Mouse (Mus musculus) limb, embryonic 10.5 days (tissue): ENCODE results near the gene Snx14. TPM values are rescaled to one million over a fixed set of nuclear protein-coding genes. Genes with fewer than 3 reads are reported as not detected.

Source experiments
- DNase-seq: peaks from one replicate; pipeline ENCODE4 v3.0.0-alpha.2; 2017; ENCODE audit warnings: low spot score
- H3K27ac ChIP-seq: fragments of 300-500 bp; sonication (generic); 2 replicates; pipeline ENCODE4 v1.5.1; 2016; ENCODE audit warnings: mild to moderate bottlenecking
- H3K27me3 ChIP-seq: fragments of 300-500 bp; sonication (generic); 2 replicates; pipeline ENCODE4 v1.6.1; 2016; ENCODE audit warnings: low read depth, mild to moderate bottlenecking; ENCODE audit not compliant: poor library complexity, severe bottlenecking
- H3K36me3 ChIP-seq: fragments of 300-500 bp; sonication (generic); 2 replicates; pipeline ENCODE4 v1.6.1; 2016; ENCODE audit warnings: mild to moderate bottlenecking, moderate library complexity
- H3K4me1 ChIP-seq: fragments of 300-500 bp; sonication (generic); 2 replicates; pipeline ENCODE4 v1.6.1; 2016
- H3K4me3 ChIP-seq: fragments of 300-500 bp; sonication (generic); 2 replicates; pipeline ENCODE4 v1.5.1; 2016; ENCODE audit warnings: mild to moderate bottlenecking, moderate library complexity
- H3K9me3 ChIP-seq: fragments of 300-500 bp; sonication (generic); replicated peaks from 2 replicates; pipeline ENCODE4 v1.6.1; 2016; ENCODE audit warnings: mild to moderate bottlenecking
- WGBS: fragments of 180-500 bp; shearing (Covaris S2); methylation state at CpG from one replicate; pipeline ENCODE4 v1.1.7; 2016; 5-methylcytosine and 5-hydroxymethylcytosine counted together
- polyA plus RNA-seq: library from polyadenylated mRNA; unstranded; fragments of >200 nt; fragmentation: Nextera tagmentation; extraction: Ambion mirVana; gene quantifications from 2 replicates; pipeline ENCODE4 v1.2.1, GENCODE M21; 2016

Gene Snx14
- polyA plus RNA-seq, 1 experiment from 2014 or later = 18.9 TPM

- Histone ChIP-seq H3K27ac (no peak overlapping the region), H3K36me3 (0 out of 2 replicates have a peak, but pooled peaks cover 2% of the 10 kb centered on the region), H3K9me3 (no peaks in the 10 kb centered on the region), H3K4me1 (peaks cover 15% of the 10 kb centered on the region; the same call in 1 of the 2 replicates), H3K27me3 (no peaks in the 10 kb centered on the region), H3K4me3 (peak overlapping the region; percentile 77)
- 60% methylated on average over 10 of the region's 10 CpGs for WGBS
- DNase-seq = no peak
These were observed 1.2 kb downstream of the Snx14 start for GRCm38 (mm10) chr9:88437342-88438236.

DNA sequence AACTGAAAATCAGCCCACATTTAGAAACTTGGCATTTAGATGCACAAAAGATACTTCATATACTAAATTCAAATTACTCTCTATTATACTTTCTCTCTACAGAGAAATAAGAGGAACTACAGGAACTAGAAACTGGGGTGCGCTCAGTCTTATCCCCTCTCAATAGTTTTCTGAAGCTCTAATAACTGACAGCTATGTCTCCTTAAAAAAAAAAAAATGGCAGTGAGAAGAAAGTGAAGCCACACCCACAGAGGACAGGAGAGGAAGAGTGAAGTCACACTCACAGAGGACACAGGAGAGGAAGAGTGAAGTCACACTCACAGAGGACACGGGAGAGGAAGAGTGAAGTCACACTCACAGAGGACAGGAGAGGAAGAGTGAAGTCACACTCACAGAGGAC lies 14.4 kb downstream of the Snx14 start:
- 96% methylated on average over 2 of the region's 2 CpGs for WGBS
- H3K9me3 ChIP-seq = no peaks in the 10 kb centered on the region
- no peak overlapping the region for H3K4me3 ChIP-seq

DNA sequence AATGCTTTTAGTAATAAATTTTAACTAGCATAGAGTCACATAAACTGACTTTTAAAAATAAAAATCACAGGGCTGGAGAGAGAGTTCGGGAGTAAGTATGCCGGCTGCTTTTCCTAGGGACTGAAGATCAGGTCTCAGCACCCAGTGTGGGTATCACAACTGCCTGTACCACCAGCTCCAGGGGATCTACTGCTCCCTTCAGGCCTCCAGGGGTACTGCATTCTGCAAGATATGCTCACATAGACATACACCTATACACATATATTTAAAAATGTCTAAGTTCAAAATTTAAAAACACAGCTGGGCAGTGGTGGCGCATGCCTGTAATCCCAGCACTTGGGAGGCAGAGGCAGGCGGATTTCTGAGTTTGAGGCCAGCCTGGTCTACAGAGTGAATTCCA lies 16.3 kb downstream of the Snx14 start:
- 98% methylated on average over 4 of the region's 4 CpGs for WGBS
- Histone ChIP-seq H3K4me3 (no peak overlapping the region), H3K36me3 (peaks cover 22% of the 10 kb centered on the region), H3K4me1 (no peaks in the 10 kb centered on the region), H3K27me3 (no peaks in the 10 kb centered on the region), H3K27ac (no peak overlapping the region), H3K9me3 (no peaks in the 10 kb centered on the region)
- no peak for DNase-seq

More for the DNA sequence above, 14.4 kb downstream of the Snx14 start:
- H3K27me3 ChIP-seq = no peaks in the 10 kb centered on the region
- no peak overlapping the region for H3K27ac ChIP-seq
- no peak for DNase-seq
- peaks cover 13% of the 10 kb centered on the region for H3K36me3 ChIP-seq
- H3K4me1 ChIP-seq = no peaks in the 10 kb centered on the region

- Histone ChIP-seq H3K9me3 (no peaks in the 10 kb centered on the region), H3K36me3 (peaks cover 12% of the 10 kb centered on the region), H3K27me3 (no peaks in the 10 kb centered on the region), H3K4me3 (no peak overlapping the region), H3K27ac (no peak overlapping the region), H3K4me1 (no peaks in the 10 kb centered on the region)
- 86% methylated on average over 1 of the region's 1 CpGs for WGBS
- no peak for DNase-seq
These were observed 22.0 kb downstream of the Snx14 start for GRCm38 (mm10) chr9:88416752-88417151.

- Histone ChIP-seq H3K4me3 (no peak overlapping the region), H3K4me1 (no peaks in the 10 kb centered on the region), H3K27me3 (no peaks in the 10 kb centered on the region), H3K27ac (no peak overlapping the region), H3K9me3 (no peaks in the 10 kb centered on the region), H3K36me3 (peaks cover 16% of the 10 kb centered on the region)
- no peak for DNase-seq
- 88% methylated on average over 2 of the region's 2 CpGs for WGBS
These were observed 28.8 kb downstream of the Snx14 start for GRCm38 (mm10) chr9:88409978-88410377.

DNA sequence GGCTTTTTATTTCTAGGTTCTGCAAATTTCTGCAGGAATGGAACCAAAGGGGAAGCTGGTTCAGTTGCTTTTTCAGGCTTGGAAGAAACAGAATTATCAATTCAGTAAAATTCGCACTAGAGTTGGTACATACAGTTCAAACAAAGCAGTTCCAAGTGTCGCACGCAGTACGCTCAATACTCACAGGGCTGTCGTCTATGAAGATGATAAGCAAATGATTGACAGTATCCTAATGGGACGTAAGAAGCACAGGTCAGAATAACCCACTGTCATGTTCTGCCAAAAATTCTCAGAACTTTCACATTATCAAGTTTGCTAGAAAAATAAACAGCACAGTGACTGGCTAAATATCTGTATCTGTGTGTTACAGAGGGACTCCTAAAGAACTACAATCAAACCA lies 34.2 kb downstream of the Snx14 start:
- H3K36me3 ChIP-seq = peaks cover 14% of the 10 kb centered on the region
- no peaks in the 10 kb centered on the region for H3K27me3 ChIP-seq
- no peak overlapping the region for H3K27ac ChIP-seq
- no peak overlapping the region for H3K4me3 ChIP-seq
- no peaks in the 10 kb centered on the region for H3K9me3 ChIP-seq
- H3K4me1 ChIP-seq = no peaks in the 10 kb centered on the region
- 93% methylated on average over 6 of the region's 6 CpGs for whole genome bisulfite sequencing
- DNase-seq = no peak

- no peak for DNase-seq
- H3K9me3 ChIP-seq = no peaks in the 10 kb centered on the region
- WGBS = 81% methylated on average over 10 of the region's 10 CpGs
These were observed 34.7 kb downstream of the Snx14 start for GRCm38 (mm10) chr9:88404088-88404487.

DNA sequence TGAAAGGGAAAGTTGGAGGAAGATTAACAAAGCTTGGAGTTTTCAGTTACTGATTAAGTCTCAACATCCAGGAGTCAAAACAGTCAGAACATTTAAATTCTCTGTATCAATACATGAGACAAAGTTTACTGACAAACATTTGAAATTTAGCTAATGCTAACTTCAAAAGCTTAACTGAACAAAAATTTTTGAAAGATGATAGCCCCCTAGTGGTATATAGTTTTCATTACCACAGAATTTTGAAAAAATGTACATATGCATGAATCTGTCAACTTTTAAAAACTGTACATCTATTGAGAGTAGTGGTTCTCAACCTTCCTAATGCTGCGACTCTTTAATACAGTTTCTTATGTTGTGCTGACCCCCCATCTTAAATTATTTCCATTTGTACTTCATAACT lies 40.3 kb downstream of the Snx14 start:
- WGBS = 82% methylated on average over 1 of the region's 1 CpGs
- Histone ChIP-seq H3K4me1 (no peaks in the 10 kb centered on the region), H3K4me3 (no peak overlapping the region), H3K36me3 (peaks cover 30% of the 10 kb centered on the region), H3K27me3 (no peaks in the 10 kb centered on the region), H3K27ac (no peak overlapping the region), H3K9me3 (no peaks in the 10 kb centered on the region)
- no peak for DNase-seq

More at GRCm38 (mm10) chr9:88404088-88404487, 34.7 kb downstream of the Snx14 start:
- no peaks in the 10 kb centered on the region for H3K4me1 ChIP-seq
- H3K27me3 ChIP-seq = no peaks in the 10 kb centered on the region
- H3K36me3 ChIP-seq = peaks cover 10% of the 10 kb centered on the region
- no peak overlapping the region for H3K4me3 ChIP-seq
- no peak overlapping the region for H3K27ac ChIP-seq

GRCm38 (mm10) chr9:88394852-88395251 lies 43.9 kb downstream of the Snx14 start:
- Histone ChIP-seq H3K4me1 (no peaks in the 10 kb centered on the region), H3K36me3 (peaks cover 41% of the 10 kb centered on the region), H3K4me3 (no peak overlapping the region), H3K9me3 (no peaks in the 10 kb centered on the region), H3K27ac (no peak overlapping the region), H3K27me3 (no peaks in the 10 kb centered on the region)
- no peak for DNase-seq
- WGBS = 91% methylated on average over 8 of the region's 8 CpGs

DNA sequence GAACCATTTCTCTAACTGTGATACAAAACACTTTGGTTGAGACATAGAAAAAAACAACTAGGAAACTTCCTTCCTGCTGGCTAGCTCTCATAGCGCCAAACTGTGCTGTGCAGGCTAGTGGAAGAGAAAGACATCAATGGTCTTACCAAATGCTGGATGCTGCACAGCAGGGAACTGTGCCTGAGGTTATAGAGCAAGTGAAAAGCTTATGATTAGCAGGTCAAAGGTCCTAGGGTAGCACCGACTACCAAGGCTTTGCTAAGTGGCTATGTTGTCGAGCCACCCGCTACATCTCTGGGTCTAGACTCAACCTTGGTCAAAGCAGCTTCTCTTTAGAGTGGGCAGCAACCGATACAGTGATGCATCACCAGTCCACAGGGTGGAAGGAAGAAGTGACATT lies 49.9 kb downstream of the Snx14 start:
- H3K27me3 ChIP-seq = no peaks in the 10 kb centered on the region
- DNase-seq = no peak
- no peaks in the 10 kb centered on the region for H3K4me1 ChIP-seq
- H3K36me3 ChIP-seq = peaks cover 35% of the 10 kb centered on the region
- H3K9me3 ChIP-seq = no peaks in the 10 kb centered on the region
- WGBS = 82% methylated on average over 5 of the region's 5 CpGs
- no peak overlapping the region for H3K27ac ChIP-seq
- no peak overlapping the region for H3K4me3 ChIP-seq

DNA sequence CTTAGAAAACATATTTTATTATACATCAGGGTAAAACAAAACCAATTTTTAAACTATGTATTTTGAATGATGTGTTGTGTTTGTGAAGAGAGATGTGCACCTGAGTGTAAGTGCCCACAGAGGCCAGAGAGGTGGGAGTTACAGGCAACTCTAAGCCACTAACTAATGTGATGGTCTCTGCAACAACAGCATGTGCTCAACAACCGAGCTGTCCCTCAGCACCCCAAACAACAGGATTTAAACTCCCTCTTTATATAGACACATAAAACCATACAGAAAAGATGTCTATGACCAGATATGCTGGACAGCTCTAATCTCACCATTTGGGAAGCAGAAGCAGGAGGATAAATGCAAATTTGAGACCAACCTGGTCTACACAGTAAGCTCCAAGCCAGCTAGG lies 58.2 kb downstream of the Snx14 start:
- no peaks in the 10 kb centered on the region for H3K27me3 ChIP-seq
- no peaks in the 10 kb centered on the region for H3K9me3 ChIP-seq
- H3K4me1 ChIP-seq = no peaks in the 10 kb centered on the region
- H3K27ac ChIP-seq = no peak overlapping the region
- DNase-seq = no peak
- 82% methylated on average over 1 of the region's 1 CpGs for WGBS
- H3K4me3 ChIP-seq = no peak overlapping the region
- peaks cover 37% of the 10 kb centered on the region for H3K36me3 ChIP-seq

DNA sequence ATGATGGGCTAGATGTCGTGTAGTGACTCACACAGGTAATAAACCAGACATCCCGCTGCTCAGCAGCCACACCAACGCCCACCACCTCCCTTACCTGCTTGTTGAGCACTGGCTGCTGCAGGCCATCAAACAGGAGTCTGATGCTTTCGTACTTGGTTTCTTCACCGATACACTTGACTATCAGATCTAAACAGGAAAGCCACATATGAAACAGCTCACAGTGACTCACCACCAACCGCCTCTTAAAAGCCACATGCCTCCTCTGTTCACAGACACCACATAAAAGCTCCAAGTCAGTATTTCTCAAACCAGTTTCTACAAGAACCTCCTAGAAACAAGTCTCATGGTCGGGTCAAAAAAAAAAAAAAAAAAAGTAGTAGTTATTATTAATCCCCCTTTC lies 58.7 kb downstream of the Snx14 start:
- 81% methylated on average over 7 of the region's 7 CpGs for WGBS
- Histone ChIP-seq H3K27me3 (no peaks in the 10 kb centered on the region), H3K4me1 (no peaks in the 10 kb centered on the region), H3K27ac (no peak overlapping the region), H3K9me3 (no peaks in the 10 kb centered on the region), H3K4me3 (no peak overlapping the region), H3K36me3 (peaks cover 37% of the 10 kb centered on the region)
- DNase-seq = no peak

GRCm38 (mm10) chr9:88379057-88379456 lies 59.7 kb downstream of the Snx14 start:
- Histone ChIP-seq H3K27ac (no peak overlapping the region), H3K4me3 (no peak overlapping the region), H3K9me3 (no peaks in the 10 kb centered on the region), H3K27me3 (no peaks in the 10 kb centered on the region), H3K4me1 (no peaks in the 10 kb centered on the region), H3K36me3 (peaks cover 32% of the 10 kb centered on the region)
- 92% methylated on average over 3 of the region's 3 CpGs for WGBS
- DNase-seq = no peak
